Mouse (Mus musculus): ENCODE data around the gene Smim10l1.
A peak's percentile ranks its signal among the peaks of the same experiment; 100 is the strongest.

Gene Smim10l1

GRCm38 (mm10) chr6:133104609-133104921 is at the start of gene Smim10l1:
Gene Smim10l1 (plus strand): TSS chr6:133104909.
- DNase-seq (ENCODE audit: low read depth, low spot score) = no peak

GRCm38 (mm10) chr6:133055716-133056115 is 49.0 kb upstream of the Smim10l1 start, which contains the start of gene Tas2r140:
Gene Tas2r140 (minus strand): TSS chr6:133055816.
- DNase-seq (ENCODE audit: low read depth, low spot score) = no peak

GRCm38 (mm10) chr6:133092226-133092625 is 12.5 kb upstream of the Smim10l1 start:
- DNase-seq (ENCODE audit: low read depth, low spot score) = peak; percentile 95

- DNase-seq (ENCODE audit: low read depth, low spot score) = no peak
Observed at GRCm38 (mm10) chr6:133102430-133102829, 2.3 kb upstream of the Smim10l1 start.

- DNase-seq (ENCODE audit: low read depth, low spot score) = peak; percentile 96
Observed at GRCm38 (mm10) chr6:133104922-133105859, 482 bp downstream of the Smim10l1 start.

Measured in R1 (cell line).